Mouse (Mus musculus) urinary bladder, adult 2 months (tissue): ENCODE measurements around the gene Gmds. TPM values are rescaled to one million over a fixed set of nuclear protein-coding genes. Genes with fewer than 3 reads are reported as not detected.

ENCODE experiments used
- DNase-seq: peaks from one replicate; pipeline ENCODE4 v3.0.0; 2022; ENCODE audit warnings: low spot score
- polyA plus RNA-seq: library from polyadenylated mRNA; depleted of rRNA; stranded (reverse); fragments of >200 nt; gene quantifications from 2 replicates; pipeline ENCODE4 v1.2.3, GENCODE M21; 2012; rRNA removed

Gene Gmds
- polyA plus RNA-seq: 12.4 and 15.4 TPM in 2 replicates

DNA sequence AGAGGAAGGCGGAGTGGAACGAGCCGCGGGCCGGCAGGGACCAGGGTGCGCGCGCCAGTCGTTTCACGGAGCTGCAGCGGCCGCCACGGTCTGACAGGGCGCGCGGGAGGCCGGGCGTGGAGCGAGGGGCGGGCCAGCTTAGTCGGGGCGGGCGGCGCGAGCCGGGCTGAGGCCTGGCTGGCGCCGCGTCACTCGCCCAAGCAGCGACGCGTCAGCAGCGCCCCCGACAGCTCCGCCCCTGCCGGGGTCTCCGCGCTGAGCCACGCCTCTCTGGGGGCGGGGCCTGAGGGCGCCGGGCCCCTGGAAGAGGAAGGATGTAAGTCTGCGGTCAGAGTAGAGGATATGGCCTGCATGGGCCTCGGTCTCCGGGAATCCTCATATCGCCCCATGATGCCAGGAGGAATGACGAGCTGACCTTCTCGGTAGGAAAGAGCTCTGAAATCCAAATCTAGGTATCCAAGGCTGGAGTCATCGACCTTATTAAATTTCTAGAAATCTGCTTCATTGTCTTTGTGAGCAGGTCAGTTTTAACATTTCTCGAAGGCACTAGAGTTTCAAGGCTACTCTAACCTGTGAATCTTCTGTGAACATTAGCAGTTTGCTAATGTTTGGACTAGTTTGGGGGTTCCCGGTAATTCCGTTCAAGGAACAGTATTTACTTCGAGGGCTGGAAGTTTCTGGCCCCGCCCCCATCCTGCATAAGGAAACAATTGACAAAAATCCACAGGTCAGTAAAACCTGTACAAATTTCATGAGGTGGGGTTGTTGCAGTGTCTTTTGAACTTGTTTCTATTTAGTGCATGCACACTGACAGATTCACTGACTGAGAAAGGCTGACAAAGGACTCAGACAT, at the start of gene Gmds:
Gmds (minus strand) TSS at position 228 of the 853 bp plus-strand sequence.
- peak; percentile 82 for DNase-seq

DNA sequence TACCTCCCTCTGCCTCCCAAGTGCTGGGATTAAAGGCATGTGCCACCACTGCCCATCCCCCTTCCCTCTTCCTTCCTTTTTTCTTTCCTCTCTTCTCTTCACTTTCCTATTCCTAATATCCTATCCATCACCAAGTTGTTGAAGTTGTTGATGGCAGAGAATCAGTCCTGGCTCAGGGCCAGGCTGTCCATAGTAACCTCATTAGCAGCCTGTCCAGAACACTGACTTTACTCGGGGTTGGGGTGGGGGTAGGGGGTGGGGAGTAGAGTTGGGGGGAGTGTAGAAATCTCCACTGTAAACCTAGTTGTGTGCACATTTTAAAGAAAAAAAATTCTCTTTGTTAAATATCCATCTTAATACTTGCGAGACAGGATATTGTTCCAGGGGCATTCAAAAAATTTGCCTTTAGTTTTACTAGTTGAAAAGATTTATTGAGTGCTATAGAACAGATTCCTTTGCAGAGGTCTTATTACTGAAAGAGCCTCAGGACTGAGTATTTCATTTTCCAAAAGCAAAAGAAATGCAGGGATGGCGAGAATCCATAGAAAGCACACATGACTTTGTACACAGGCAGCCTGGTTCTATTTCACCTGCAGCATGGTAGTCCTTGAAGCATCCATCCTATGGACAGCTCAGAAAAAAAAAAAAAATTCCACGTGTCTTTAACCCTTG, 47.0 kb upstream of the Gmds start:
- no peak for DNase-seq

DNA sequence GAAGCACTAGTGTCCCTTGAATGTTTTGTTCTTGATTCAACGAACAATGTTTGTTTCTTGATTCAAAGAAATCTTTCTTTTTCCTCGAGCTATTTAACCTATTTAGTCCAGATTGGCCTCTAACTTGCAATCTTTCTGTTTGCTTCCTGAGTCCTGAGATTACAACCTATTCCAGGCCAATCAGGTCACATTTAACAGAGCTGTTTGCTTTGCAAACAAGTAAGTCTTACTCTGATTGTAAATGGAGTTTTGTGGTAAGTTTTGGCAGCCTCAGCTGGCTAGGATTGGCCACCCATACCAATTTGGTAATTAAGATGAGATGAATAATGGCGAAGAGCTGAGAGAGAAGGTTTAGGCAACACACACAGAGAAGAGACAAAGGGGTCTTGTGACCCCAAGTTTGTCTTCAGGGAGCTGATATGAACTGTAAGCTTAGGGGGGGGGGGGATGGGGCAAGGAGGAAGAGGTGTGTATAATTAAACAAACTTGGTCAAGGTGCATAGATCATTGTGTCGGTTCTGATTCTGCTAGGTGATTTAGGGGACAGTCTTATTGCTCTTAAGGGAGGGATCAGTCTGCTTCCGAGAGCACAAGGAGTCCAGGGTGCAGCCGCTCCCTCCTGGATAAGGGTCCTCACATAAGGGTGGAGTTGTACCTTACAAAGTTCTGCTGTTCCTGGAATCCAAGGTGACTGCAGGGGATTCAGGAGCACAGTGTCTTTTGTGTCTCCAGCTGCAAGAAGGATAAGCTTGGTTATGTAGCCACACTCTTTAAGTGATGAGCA, 43.9 kb upstream of the Gmds start:
- DNase-seq: no peak

DNA sequence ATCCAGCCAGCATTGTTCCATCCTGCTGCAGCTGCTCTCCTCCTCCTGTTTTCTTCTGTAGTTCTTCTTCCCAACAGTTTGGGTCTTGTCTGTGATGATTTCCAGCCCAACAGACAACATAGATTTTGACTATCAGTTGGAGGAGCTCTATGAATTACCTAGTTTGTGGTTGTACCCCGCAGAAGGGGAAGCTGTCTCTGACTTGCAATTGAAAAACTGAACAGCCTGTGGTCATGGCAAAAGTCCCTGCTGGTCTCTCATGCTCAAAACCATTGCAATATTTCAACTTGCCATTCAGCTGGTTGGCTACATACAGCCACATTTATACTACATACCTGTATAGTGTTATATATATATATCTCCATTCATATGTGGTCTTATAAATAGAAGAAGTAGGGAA, 40.1 kb upstream of the Gmds start:
- DNase-seq: no peak

DNA sequence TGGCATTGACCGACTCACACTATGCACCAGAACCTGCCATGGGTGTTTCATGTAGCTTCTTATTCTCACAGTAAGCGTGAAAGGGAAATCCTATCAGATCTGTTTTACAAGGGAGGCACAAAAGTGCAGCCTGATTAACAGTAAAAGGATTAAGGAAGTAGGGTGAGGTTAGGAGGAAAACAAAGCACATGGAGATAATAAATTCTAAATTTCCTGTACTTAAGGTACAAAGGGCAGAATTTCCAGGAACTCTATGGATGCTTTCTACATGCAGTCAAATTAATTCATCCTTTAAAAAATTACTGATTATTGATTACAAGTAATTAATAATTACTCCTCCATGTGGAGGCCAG, 34.0 kb upstream of the Gmds start:
- DNase-seq: no peak

DNA sequence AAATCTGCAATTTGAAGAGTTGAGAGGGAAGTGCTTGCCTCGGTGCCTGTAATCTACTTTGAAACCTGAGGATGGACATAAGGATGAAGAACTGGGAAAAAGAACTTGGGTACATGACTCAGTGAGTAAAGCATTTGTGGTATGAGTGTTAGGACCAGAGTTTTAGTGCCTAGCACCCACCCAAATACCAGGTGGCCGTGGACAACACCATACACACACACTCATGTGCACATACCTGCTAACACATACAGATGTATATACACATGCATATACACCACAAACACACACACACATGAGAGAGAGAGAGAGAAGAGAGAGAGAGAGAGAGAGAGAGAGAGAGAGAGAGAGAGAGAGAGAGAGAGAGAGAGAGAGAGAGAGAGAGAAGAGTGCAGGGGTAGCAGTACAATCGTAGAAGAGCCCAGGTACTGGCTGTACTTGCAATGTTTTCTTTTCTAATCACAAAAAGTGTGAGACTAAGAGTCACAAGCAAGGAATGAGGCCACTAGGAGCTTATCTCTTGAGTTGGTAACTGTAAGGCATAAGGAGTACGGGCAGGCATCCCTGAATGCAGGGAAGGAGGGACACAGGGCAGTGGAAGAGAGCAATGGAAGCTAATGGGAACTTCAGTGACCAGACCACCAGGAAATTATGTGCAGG, 33.5 kb upstream of the Gmds start:
- no peak for DNase-seq

DNA sequence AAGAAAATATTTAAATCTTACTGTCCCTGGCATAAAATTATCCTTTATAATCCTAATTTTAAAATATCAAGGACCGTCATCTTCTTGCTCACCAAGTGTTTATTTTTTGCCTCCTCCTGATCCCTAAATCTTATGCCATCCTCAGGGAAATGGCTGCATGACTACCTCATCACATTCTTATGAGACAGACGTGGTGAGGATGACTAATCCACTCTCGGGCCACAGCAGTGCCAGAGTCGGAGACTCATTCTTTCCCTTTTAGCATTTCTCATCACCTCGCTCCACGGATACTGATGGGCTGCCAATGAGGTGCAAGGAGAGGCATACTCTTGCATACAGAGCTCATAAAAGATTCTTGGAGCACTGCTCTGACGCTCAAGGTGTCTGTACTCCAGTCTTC, 32.2 kb upstream of the Gmds start:
- DNase-seq: no peak

DNA sequence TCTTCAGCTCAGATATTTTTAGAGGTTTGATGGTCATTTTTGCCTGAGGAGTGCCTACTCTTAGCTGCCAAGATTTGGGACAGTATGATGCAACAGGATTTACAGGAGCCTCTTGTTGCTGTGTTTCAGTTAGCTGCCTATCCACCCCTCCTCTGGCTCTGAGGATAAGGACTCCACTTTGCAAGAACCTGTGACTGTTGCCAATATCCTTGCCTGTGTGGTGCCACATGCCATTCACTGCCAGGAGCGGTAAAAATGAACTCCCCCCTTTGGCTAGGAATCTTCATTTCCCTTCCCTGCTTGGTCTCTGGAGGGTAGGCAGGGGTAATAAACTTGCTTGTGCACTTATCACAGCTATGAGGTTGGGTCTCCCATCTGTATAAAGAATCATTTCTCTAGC, 31.6 kb upstream of the Gmds start:
- no peak for DNase-seq

DNA sequence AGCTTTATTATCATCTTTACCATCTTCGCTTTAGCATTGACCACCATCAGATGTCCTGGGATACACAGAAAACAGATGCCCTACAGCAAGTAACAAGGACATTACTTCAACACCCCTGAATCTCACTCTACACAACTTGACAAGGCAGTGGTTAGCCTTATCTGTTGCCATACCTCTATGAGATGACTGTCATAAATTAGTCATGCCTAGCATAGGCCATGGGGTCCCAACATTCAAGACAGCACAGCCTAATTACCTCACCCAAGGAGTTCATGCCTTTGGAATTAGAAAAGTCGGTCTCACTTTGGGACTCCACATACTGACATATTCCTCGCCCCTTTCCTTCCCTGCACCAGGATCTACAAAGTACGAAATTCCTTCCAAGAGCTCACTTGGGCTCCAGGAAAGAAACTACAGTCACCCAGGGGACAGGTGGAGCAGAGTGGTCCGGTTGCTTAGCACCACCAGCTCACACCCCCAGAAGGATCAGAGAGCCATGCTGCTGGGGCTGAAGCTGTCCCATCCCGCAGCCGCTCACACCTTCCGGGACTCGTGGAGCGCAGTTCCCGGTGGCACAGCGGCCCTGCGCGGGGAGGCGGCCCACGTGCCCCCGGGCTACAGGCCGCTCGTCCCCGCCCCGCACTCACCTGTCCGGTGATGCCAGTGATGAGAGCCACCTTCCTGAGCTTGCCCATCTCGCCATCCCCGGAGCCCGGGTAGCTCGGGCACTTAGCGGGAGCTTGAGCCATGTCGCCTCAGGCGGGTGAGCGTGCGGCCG, 616 bp downstream of the Gmds start:
- no peak for DNase-seq

DNA sequence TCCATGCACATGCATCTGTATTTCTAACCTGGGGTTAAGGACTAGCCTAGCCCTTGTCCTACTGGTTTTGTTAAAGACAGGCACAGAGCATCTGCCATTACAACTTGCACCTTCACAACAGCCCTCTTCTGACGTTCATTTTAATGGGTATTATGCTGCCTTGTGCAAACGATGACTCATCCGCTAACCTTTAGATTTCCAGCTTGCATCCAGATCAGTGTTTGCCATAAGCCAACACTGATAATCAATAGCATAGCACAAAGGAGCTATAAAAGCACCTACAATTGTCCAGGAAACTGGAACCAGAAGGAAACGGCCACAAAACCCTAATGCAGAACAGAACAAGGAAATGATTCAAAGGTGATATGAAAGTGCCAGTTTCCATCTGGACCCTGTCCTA, 20.2 kb downstream of the Gmds start:
- no peak for DNase-seq

DNA sequence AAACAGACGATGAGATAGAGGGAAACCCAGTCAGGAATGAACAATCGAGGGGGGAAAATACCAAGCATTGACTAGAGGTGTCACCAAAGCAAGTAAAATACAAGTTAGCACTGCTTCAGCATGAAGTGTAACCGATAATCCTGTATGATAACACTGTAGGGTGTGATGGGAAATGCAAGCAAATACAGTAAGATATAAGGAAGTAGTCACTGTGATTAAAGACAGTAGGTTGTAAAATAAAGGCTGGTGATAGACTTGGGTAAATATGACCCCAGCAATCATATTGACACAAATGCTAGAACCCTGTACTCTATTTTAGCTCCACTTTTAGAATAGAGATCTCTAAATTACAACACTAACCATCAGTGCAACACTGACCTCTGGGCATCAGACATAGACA, 21.2 kb downstream of the Gmds start:
- DNase-seq: no peak

DNA sequence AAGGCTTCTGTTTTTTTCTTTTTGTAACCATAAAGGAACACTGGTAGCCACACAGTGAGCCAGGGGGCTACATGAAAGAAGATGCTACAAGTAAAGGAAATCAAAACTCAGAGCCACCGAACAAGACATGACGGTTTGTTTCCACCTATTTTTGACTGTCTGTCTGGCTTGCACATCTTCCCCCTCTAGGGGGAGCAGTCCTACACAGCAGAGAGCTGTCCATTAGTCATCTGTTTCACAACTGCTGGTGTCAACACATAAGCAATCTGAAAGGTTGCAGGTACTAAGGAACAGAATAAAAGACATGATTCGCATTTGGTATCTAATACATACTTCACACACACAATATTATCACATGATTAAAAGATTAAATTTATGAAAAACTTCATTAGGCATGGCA, 25.9 kb downstream of the Gmds start:
- DNase-seq: no peak

DNA sequence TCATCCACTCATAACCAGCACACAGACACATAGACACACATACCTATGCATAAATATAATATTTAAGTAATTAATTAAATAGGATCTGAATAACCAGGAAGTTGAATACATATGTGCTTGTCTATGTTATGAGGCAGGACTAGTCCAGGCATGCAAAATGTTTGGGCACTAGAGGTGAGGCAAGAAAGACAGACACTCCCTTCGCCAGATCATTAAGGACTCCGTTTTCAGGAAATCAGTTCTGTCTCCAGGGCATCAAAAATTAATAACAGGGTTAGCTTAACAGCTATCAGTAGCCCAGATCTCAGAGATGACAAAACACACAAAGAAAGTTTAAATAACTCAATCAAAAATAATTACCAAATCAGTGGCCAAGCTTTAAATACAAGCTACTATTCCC, 27.1 kb downstream of the Gmds start:
- no peak for DNase-seq

DNA sequence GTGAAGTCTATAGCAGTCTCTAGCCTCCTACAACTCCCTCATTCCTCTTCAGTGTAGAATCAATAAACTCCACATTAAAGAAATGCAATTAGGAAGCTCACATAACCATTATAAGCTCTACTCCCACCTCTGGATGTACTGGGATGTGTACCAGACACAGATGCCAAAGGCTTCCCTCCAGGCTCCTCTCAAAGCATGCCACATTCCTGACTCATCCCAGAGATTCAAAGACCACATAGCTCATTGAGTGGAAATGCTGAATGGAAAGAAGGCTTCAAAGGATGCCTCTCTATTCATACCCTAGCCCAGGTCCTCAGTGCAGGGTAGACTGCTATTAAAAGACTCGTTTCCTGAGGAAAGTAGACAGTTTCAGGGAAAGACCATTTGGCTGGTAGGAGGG, 40.1 kb downstream of the Gmds start:
- DNase-seq: no peak

DNA sequence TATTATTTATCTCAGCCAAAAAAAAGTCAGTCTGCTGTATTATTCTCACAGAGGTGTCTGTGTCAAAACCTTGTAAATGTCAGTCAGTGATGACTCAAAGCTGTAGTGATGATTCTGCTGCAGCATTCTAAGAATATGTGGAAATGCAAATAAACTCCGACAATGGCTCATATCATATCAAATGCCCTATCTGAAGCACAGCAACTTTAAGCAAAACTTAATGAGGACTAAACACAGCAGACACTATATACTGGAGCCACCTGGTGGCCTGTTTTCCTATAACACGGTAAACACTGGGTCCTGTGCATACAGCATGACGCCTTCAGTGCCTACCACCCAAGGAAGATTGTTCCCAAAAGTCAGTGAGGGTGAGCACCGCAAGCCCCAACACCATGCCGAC, 41.1 kb downstream of the Gmds start:
- DNase-seq: no peak

DNA sequence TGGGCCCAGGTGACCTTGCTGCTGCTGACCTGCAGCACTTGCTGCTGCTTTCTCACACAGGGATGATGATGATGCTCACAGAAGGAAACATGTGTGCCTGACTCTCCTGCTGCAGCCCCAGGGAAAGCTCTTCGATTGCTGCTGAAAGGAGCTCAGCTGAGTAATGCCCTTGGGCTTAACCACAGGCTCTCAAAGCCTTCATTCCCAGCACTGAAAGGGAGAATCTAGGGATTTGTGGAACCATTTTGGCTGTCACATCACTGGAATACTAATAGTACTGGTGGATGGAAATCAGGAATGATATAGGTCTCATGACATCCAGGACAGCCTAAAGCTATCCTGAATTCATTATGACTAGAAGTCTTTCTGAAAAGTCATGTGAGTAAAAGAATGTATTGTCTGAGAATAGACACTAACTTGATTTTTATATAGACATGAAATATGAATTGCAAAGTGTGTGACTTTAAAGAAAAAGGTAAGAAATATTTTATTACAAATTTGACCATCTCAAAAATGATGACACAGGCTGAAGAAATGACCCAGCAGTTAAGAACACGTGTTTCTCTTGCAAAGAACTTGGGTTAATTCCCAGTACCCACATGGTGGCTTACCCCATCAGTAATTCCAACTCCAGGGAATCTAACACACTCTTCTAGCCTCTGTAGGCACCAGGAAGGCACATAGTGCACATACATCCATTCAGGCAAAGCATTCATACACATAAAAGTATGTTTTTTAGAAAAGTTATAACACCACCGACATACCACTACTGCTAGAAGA, 43.9 kb downstream of the Gmds start:
- DNase-seq: no peak

DNA sequence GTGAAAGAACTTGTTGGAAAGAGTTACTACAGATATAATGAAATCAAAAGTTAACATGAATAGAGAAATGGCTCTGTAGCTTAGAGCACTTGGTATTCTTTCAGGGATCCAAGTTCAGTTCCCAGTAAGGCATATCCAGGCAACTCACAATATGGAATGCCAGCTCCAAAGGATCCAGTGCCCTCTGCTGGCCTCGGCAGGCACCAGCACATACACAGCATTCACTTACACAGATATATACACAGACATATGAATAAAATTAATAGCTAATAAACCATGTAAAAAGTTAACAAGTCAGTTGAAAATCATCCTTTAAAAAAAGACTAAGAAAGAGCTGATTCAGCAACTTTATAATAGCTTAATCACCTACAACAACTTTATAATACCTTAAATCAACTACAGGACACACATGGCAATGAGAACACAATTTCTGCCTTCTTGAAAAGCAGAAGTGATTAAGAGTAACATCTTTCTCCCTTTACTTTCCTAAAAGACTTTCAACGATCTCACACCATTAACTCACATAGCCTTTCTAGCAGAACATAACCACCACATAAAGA, 65.5 kb downstream of the Gmds start:
- no peak for DNase-seq

DNA sequence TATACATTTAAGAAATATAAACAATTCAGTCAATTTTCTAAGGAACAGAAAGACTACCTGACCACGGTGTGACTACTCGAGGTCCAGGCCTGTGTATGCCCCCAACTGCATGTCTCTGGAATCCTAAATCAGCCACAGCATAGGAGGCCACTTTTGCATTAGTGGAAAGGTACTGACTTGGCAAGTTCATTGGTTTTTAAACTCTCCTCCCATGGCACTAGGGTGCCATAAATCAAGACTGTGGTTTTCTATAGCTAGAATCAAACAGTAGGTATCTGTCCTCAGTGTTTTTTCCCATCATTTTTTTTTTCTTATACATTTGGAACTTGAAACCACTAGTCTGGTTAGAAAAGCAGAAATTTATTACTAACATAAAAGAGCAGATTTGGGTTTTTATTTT, 68.8 kb downstream of the Gmds start:
- no peak for DNase-seq

DNA sequence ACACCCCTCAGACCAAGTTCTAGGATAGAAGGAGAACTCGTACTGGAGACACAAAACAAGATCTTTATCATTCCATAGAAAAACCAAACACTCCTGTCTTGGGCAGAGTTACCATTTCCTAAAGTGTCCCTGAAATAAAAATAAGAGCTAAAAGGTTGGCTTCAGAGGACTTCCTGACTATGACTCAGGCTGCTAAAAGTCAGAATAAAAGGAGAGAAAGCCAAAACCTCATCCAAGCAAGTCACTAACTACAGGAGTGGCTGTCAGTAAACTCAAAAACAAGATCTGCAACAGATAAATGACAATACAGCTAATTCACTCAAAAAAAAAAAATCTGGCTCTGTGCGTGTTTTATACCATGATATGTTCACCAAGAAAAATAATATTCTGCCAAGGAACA, 69.3 kb downstream of the Gmds start:
- DNase-seq: no peak

DNA sequence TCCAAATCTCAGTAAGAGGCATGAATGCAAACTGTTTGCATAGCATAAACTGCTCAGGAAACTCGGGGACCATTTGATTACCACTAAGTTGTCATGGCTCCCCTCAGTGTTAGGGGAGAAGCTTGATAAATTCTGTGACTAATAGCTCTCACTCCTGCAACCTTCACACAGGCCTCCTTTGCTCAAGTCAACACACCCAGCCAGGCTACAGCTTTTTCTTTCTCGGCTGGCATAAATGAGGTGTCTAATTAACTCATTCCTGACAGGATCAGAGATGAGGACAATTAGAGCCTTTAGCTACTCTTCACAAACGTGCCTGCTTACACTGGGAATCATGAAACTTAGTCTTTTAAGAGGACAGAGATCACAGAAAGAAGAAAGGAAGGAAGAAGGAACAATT, 70.3 kb downstream of the Gmds start:
- no peak for DNase-seq
